Mouse (Mus musculus) megakaryocyte, embryonic 14.5 days (primary cell): ENCODE data around the gene Xrra1.

Source experiments
- FLI1 ChIP-seq: IDR thresholded peaks from 2 replicates; pipeline ENCODE4 v1.6.1; 2012; ENCODE audit warnings: low read length, inconsistent platforms, mixed read lengths
- GATA1 ChIP-seq: IDR thresholded peaks from 3 replicates; pipeline ENCODE4 v1.6.1; 2012; ENCODE audit warnings: mixed read lengths, low read length, inconsistent platforms, borderline replicate concordance

DNA sequence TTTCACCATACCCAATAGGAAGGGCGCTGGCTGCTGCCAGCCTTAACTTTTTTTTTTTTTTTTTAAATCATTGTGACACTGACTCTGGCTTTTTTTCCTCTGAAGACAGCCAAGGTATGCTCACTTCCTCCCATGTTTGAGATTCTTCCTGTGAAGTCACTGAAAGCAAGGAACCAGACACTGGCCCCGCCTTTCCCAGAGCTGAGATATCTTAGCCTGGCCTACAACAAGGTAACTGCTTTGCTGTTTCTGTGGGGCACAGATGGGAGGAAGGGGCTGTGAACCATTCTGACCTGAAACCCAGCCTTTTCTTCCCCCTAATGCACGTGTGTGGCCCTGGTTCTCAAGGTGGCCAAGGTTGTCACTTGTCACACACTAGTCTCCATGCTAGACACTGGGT lies 47.4 kb downstream of the Xrra1 start:
- TF ChIP-seq GATA1 (no peak), FLI1 (no peak)
